Mouse (Mus musculus) embryonic facial prominence, embryonic 13.5 days (tissue): ENCODE measurements around the gene Plppr1. TPM values are rescaled to one million over a fixed set of nuclear protein-coding genes. Genes with fewer than 3 reads are reported as not detected.

ENCODE experiments used
- ATAC-seq: fragments of 200-750 bp; cut with Nextera tagmentation; 2 replicates; pipeline ENCODE4 v1.8.0; 2017; ENCODE audit warnings: low read depth; ENCODE audit not compliant: insufficient number of reproducible peaks, insufficient read depth, low FRiP score, low TSS enrichment
- H3K27ac ChIP-seq: fragments of 300-500 bp; sonication (generic); 2 replicates; pipeline ENCODE4 v1.5.1; 2015; ENCODE audit warnings: moderate library complexity, mild to moderate bottlenecking, inconsistent platforms
- H3K27me3 ChIP-seq: fragments of 300-500 bp; sonication (generic); 2 replicates; pipeline ENCODE4 v1.6.1; 2015; ENCODE audit warnings: mild to moderate bottlenecking, inconsistent platforms
- H3K36me3 ChIP-seq: fragments of 300-500 bp; sonication (generic); 2 replicates; pipeline ENCODE4 v1.6.1; 2015; ENCODE audit warnings: mild to moderate bottlenecking, inconsistent platforms
- H3K4me1 ChIP-seq: fragments of 300-500 bp; sonication (generic); 2 replicates; pipeline ENCODE4 v1.6.1; 2015; ENCODE audit warnings: inconsistent platforms
- H3K4me2 ChIP-seq: fragments of 300-500 bp; sonication (generic); 2 replicates; pipeline ENCODE4 v1.6.1; 2015; ENCODE audit warnings: moderate library complexity, mild to moderate bottlenecking, inconsistent platforms
- H3K4me3 ChIP-seq: fragments of 300-500 bp; sonication (generic); 2 replicates; pipeline ENCODE4 v1.5.1; 2015; ENCODE audit warnings: mild to moderate bottlenecking, inconsistent platforms
- H3K9ac ChIP-seq: fragments of 300-500 bp; sonication (generic); 2 replicates; pipeline ENCODE4 v1.6.1; 2015; ENCODE audit warnings: mild to moderate bottlenecking, inconsistent platforms
- H3K9me3 ChIP-seq: fragments of 300-500 bp; sonication (generic); 2 replicates; pipeline ENCODE4 v1.6.1; 2016; ENCODE audit warnings: inconsistent platforms
- WGBS: fragments of 180-500 bp; shearing (Covaris S2); methylation state at CpG from one replicate; pipeline ENCODE4 v1.1.7; 2015; ENCODE audit warnings: mixed read lengths; 5-methylcytosine and 5-hydroxymethylcytosine counted together
- polyA plus RNA-seq: library from polyadenylated mRNA; unstranded; fragments of >200 nt; fragmentation: Nextera tagmentation; extraction: Ambion mirVana; gene quantifications from 2 replicates; pipeline ENCODE4 v1.2.1, GENCODE M21; 2015

Plppr1 gene
- polyA plus RNA-seq, 1 experiment from 2014 or later: 8.4 TPM

- Histone ChIP-seq H3K27ac (no peak overlapping the region), H3K27me3 (no peaks in the 10 kb centered on the region), H3K4me3 (no peak overlapping the region), H3K36me3 (no peaks in the 10 kb centered on the region), H3K4me1 (peaks cover under 1% of the 10 kb centered on the region; the same call in 1 of the 2 replicates), H3K4me2 (no peak overlapping the region), H3K9me3 (no peaks in the 10 kb centered on the region), H3K9ac (no peak overlapping the region)
- WGBS: 63% methylated on average over 3 of the region's 3 CpGs
- no peak for ATAC-seq
These were observed 131.0 kb downstream of the Plppr1 start for GRCm38 (mm10) chr4:49189991-49190526.

GRCm38 (mm10) chr4:49197125-49197747 lies 138.2 kb downstream of the Plppr1 start:
- peaks cover 4% of the 10 kb centered on the region; the same call in 1 of the 2 replicates for H3K4me1 ChIP-seq
- no peak overlapping the region for H3K4me2 ChIP-seq
- no peaks in the 10 kb centered on the region for H3K27me3 ChIP-seq
- 68% methylated on average over 8 of the region's 8 CpGs for WGBS
- no peak overlapping the region for H3K27ac ChIP-seq
- H3K36me3 ChIP-seq: no peaks in the 10 kb centered on the region
- no peak overlapping the region for H3K4me3 ChIP-seq
- no peaks in the 10 kb centered on the region for H3K9me3 ChIP-seq
- H3K9ac ChIP-seq: no peak overlapping the region
- no peak for ATAC-seq

DNA sequence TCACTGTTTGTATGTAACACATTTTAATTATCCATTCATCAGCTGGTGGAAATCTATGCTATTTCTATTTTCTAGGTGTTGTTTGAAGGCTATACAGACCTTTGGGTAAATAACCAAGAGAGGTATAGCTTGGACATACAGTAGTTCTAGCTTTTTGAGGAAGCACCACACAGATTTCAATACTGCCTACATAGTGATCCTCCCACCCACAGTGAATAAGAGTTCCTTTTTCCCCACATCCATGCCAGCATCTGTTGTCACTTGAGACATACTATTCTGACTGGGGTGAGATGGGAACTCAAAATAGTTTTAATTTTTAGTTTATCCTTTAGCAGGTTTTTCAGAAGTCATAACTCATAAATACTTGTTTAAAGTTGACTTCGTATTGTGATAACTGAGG lies 151.4 kb downstream of the Plppr1 start:
- Histone ChIP-seq H3K27ac (no peak overlapping the region), H3K27me3 (no peaks in the 10 kb centered on the region), H3K4me2 (no peak overlapping the region), H3K36me3 (no peaks in the 10 kb centered on the region), H3K9ac (no peak overlapping the region), H3K4me3 (no peak overlapping the region), H3K4me1 (no peaks in the 10 kb centered on the region), H3K9me3 (no peaks in the 10 kb centered on the region)
- WGBS: 90% methylated on average over 1 of the region's 1 CpGs
- no peak for ATAC-seq

DNA sequence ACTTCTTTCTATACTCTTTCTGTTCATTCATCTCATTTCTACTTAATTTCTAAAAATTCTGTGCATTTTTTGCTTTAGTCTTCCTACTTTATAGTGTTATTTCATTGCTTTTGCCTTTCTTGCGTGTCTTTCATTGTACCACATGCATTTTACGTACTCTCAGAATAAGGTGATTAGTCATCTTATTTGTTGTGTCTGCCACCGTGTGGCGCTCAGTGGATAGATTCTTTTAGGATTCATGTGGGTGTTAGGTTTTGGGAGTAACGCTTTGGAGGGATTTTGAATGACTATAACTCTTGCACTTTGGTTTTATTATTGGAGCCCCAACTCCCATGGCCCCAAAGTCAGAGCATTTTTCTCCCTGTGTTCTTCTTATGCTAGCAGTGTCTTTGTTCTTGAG lies 152.5 kb downstream of the Plppr1 start:
- Histone ChIP-seq H3K27ac (no peak overlapping the region), H3K27me3 (no peaks in the 10 kb centered on the region), H3K4me3 (no peak overlapping the region), H3K36me3 (no peaks in the 10 kb centered on the region), H3K4me2 (no peak overlapping the region), H3K9ac (no peak overlapping the region), H3K4me1 (no peaks in the 10 kb centered on the region), H3K9me3 (no peaks in the 10 kb centered on the region)
- ATAC-seq: no peak
- 73% methylated on average over 5 of the region's 5 CpGs for WGBS

DNA sequence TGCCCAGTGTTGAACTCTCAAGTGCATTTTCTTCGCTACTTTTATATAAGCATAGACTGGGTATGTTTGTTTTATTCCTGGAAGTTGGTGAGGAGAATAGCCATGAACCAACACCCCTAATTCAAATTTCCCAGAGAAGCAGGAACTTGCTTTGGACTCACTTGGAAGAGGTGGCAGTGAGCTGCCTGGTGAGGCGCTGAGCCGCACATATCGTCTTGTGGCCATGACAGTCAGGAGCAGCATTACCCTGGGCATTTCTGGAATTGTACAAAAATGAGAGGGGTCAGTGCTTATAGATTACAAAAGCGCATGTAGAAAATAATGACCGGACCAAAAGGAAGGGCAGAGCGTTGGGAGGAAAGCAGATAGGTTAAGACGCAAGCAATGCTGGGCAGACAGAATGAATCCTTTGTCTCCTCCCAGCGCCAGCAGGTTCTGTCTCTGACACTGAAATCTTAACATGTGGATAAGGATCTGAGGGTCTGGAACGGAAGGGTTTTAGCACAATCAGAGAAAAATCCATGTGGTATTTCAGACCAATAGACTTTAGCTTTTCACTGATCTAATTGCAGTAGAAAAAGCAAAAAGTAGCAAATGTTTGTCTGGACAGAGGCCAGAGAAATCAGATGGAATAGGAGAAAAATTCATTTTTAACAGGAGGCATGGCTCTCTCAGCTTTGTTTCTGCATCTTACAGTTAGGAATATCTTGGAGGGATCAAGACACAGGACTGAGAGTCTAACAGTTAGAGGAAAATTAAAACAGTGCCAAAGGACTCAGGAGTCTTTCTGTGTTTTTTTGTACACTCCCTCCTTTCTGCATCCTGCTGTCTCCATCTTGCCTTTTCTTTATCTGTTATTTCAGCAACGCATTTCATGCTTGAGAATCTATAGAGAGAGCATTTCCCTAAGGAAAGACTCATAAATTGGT lies 153.8 kb downstream of the Plppr1 start:
- no peaks in the 10 kb centered on the region for H3K4me1 ChIP-seq
- 63% methylated on average over 11 of the region's 11 CpGs for WGBS
- H3K9ac ChIP-seq: no peak overlapping the region
- no peak overlapping the region for H3K4me2 ChIP-seq
- H3K36me3 ChIP-seq: no peaks in the 10 kb centered on the region
- ATAC-seq: no peak
- H3K27me3 ChIP-seq: no peaks in the 10 kb centered on the region
- H3K9me3 ChIP-seq: no peaks in the 10 kb centered on the region
- no peak overlapping the region for H3K27ac ChIP-seq
- no peak overlapping the region for H3K4me3 ChIP-seq

DNA sequence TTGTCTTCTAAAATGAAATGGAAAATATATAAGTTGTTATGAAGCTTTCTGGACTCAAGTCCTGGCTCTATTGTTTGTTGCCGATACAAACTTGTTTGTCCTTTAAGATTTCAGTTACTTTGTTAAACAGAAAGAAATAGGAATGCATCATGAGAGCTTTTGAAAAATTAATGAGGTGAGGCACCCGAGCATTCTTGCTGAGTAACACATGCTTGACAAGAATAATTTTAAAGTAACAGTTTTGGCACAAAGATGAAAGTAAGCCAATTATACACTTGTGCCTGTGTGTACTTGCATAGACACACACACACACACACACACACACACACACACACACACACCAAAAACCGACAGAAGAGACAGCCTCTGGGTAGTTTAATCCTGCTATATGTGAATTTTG lies 155.3 kb downstream of the Plppr1 start:
- WGBS: 62% methylated on average over 3 of the region's 3 CpGs
- no peak for ATAC-seq
- Histone ChIP-seq H3K9ac (no peak overlapping the region), H3K4me2 (no peak overlapping the region), H3K4me3 (no peak overlapping the region), H3K9me3 (no peaks in the 10 kb centered on the region), H3K4me1 (no peaks in the 10 kb centered on the region), H3K36me3 (no peaks in the 10 kb centered on the region), H3K27ac (no peak overlapping the region), H3K27me3 (no peaks in the 10 kb centered on the region)

DNA sequence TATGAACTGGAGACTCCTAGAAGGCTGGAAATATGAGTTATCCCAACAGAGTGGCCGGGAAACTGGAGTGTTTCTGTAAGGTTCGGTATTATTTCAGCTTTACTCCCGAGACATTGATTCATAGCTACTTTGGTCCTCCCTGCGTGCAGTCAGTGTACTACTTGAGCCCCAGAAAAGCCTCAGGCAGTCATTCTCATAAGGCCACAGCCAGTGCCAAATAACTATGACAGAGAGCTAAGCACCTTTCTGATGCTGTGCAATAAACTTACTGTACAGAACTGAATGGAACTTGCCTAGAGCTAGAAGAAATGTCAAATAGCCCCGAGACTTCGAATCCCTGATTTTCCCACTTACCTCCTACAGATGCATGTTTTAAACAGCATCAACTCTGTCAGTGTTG lies 164.4 kb downstream of the Plppr1 start:
- Histone ChIP-seq H3K9me3 (no peaks in the 10 kb centered on the region), H3K36me3 (no peaks in the 10 kb centered on the region), H3K9ac (no peak overlapping the region), H3K27me3 (no peaks in the 10 kb centered on the region), H3K4me3 (no peak overlapping the region), H3K27ac (no peak overlapping the region), H3K4me2 (no peak overlapping the region), H3K4me1 (peaks cover 3% of the 10 kb centered on the region; the same call in 1 of the 2 replicates)
- WGBS: 70% methylated on average over 6 of the region's 6 CpGs
- ATAC-seq: no peak

DNA sequence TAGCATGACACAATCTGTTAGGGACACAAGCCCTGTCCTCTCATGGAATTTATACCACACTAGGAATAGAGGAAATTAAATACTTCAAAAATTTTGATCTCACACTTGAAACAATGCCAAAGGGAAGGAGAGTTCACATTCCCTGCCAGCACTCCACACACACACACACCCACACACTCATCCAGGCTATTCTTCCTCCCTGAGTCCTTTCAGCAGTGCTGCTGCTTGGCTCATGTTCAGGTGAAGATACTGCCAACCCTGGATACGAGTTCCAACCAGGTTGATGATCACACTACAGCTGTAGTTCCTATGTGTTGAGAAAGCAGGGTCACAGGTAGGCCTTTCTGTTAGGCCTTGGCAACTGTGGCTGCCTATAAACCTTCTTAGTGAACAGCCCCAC lies 165.9 kb downstream of the Plppr1 start:
- no peak overlapping the region for H3K9ac ChIP-seq
- H3K4me2 ChIP-seq: no peak overlapping the region
- 59% methylated on average over 1 of the region's 1 CpGs for WGBS
- H3K36me3 ChIP-seq: no peaks in the 10 kb centered on the region
- no peak overlapping the region for H3K4me3 ChIP-seq
- no peaks in the 10 kb centered on the region for H3K9me3 ChIP-seq
- H3K4me1 ChIP-seq: peaks cover 3% of the 10 kb centered on the region; the same call in 1 of the 2 replicates
- H3K27me3 ChIP-seq: no peaks in the 10 kb centered on the region
- H3K27ac ChIP-seq: no peak overlapping the region
- ATAC-seq: no peak

- 56% methylated on average over 11 of the region's 11 CpGs for WGBS
These were observed 173.3 kb downstream of the Plppr1 start for GRCm38 (mm10) chr4:49232206-49233031.

GRCm38 (mm10) chr4:49233032-49233406 lies 173.9 kb downstream of the Plppr1 start:
- Histone ChIP-seq H3K4me1 (0 out of 2 replicates have a peak, but pooled peaks cover 3% of the 10 kb centered on the region), H3K4me3 (no peak overlapping the region), H3K4me2 (no peak overlapping the region), H3K27me3 (no peaks in the 10 kb centered on the region), H3K9me3 (no peaks in the 10 kb centered on the region), H3K27ac (no peak overlapping the region), H3K9ac (no peak overlapping the region), H3K36me3 (no peaks in the 10 kb centered on the region)
- 34% methylated on average over 3 of the region's 3 CpGs for WGBS
- no peak for ATAC-seq

More at GRCm38 (mm10) chr4:49232206-49233031, 173.3 kb downstream of the Plppr1 start:
- no peak for ATAC-seq
- no peak overlapping the region for H3K4me2 ChIP-seq
- H3K4me3 ChIP-seq: no peak overlapping the region
- 0 out of 2 replicates have a peak, but pooled peaks cover 3% of the 10 kb centered on the region for H3K4me1 ChIP-seq
- no peak overlapping the region for H3K27ac ChIP-seq
- H3K9ac ChIP-seq: no peak overlapping the region
- H3K27me3 ChIP-seq: no peaks in the 10 kb centered on the region
- no peaks in the 10 kb centered on the region for H3K9me3 ChIP-seq
- no peaks in the 10 kb centered on the region for H3K36me3 ChIP-seq

GRCm38 (mm10) chr4:49238111-49238510 lies 179.0 kb downstream of the Plppr1 start:
- ATAC-seq: no peak; the same call in 1 of the 2 replicates
- WGBS: 85% methylated on average over 4 of the region's 4 CpGs
- Histone ChIP-seq H3K27ac (no peak overlapping the region), H3K9ac (no peak overlapping the region), H3K4me3 (no peak overlapping the region), H3K4me1 (no peaks in the 10 kb centered on the region), H3K4me2 (no peak overlapping the region), H3K36me3 (no peaks in the 10 kb centered on the region), H3K9me3 (no peaks in the 10 kb centered on the region), H3K27me3 (no peaks in the 10 kb centered on the region)
